Mouse (Mus musculus) left cerebral cortex, postnatal 10 days (tissue): ENCODE results near the gene Prop1. TPM values are rescaled to one million over a fixed set of nuclear protein-coding genes. Genes with fewer than 3 reads are reported as not detected.

Source experiments
- total RNA-seq, 2 experiments: library from RNA; stranded (reverse); gene quantifications; 2 replicates each; pipeline ENCODE4 v1.2.3; 2021

The Prop1 gene
- total RNA-seq, 2 experiments from 2014 or later, result not detected

Other genes starting within 250 kb of the Prop1 start
- gene Zfp354c, start 126.0 kb downstream of the Prop1 start, total RNA-seq, result 10 to 100 TPM; 63.3 to 63.8 TPM
- gene Zfp879, start 112.2 kb downstream of the Prop1 start, total RNA-seq, result 1 to 10 TPM; 3.9 to 4.3 TPM
- gene Grm6, start 103.1 kb downstream of the Prop1 start, total RNA-seq, result under 1 TPM in 1 of 2 experiments, not detected in 1; 0.08 TPM
- gene Zfp454, start 66.1 kb downstream of the Prop1 start, total RNA-seq, result 1 to 10 TPM; 6.0 to 6.4 TPM
- gene Zfp2, start 37.6 kb downstream of the Prop1 start, total RNA-seq, result 10 to 100 TPM; 22.7 to 23.4 TPM
- 1 to 10 TPM; 4.8 to 5.2 TPM for gene Zfp354b, start 22.1 kb downstream of the Prop1 start, total RNA-seq
- gene 4933414I15Rik, start 10.0 kb downstream of the Prop1 start, total RNA-seq, result not detected
- gene Olfr1378, start 12.8 kb upstream of the Prop1 start, total RNA-seq, result not detected
- gene Olfr1377, start 28.2 kb upstream of the Prop1 start, total RNA-seq, result not detected
- not detected for gene Olfr51, start 49.8 kb upstream of the Prop1 start, total RNA-seq
- gene Olfr54, start 60.5 kb upstream of the Prop1 start, total RNA-seq, result not detected
- gene Olfr1375, start 94.3 kb upstream of the Prop1 start, total RNA-seq, result not detected
- gene Zfp354a, start 105.5 kb upstream of the Prop1 start, total RNA-seq, result 10 to 100 TPM in 1 of 2 experiments, 1 to 10 TPM in 1; 9.7 to 10.6 TPM